Mouse (Mus musculus) testis, adult 2 months (tissue): ENCODE data around the gene Gm6993. TPM values are rescaled to one million over a fixed set of nuclear protein-coding genes. Genes with fewer than 3 reads are reported as not detected.

Experiments
- H3K27ac ChIP-seq: fragments of 200-500 bp; 2 replicates; pipeline ENCODE4 v1.5.1; 2012; ENCODE audit warnings: low read depth, low read length; ENCODE audit not compliant: control insufficient read depth, insufficient read depth
- H3K27me3 ChIP-seq: fragments of 200-500 bp; 2 replicates; pipeline ENCODE4 v1.6.1; 2012; ENCODE audit warnings: mild to moderate bottlenecking, low read length, moderate library complexity; ENCODE audit not compliant: control insufficient read depth, insufficient read depth
- H3K36me3 ChIP-seq: fragments of 200-500 bp; 2 replicates; pipeline ENCODE4 v1.6.1; 2012; ENCODE audit warnings: mild to moderate bottlenecking, low read length; ENCODE audit not compliant: control insufficient read depth, insufficient read depth
- H3K4me1 ChIP-seq: fragments of 200-500 bp; 2 replicates; pipeline ENCODE4 v1.6.1; 2012; ENCODE audit warnings: low read length; ENCODE audit not compliant: control insufficient read depth, insufficient read depth
- H3K4me3 ChIP-seq: fragments of 200-500 bp; 2 replicates; pipeline ENCODE4 v1.5.1; 2012; ENCODE audit warnings: low read depth, mild to moderate bottlenecking, low read length, moderate library complexity, mixed read lengths; ENCODE audit not compliant: control insufficient read depth
- CTCF ChIP-seq: fragments of 200-500 bp; IDR thresholded peaks from 2 replicates; pipeline ENCODE4 v1.5.1; 2012; ENCODE audit warnings: low read depth, mild to moderate bottlenecking, inconsistent platforms, low read length, moderate library complexity; ENCODE audit not compliant: control insufficient read depth, insufficient read depth, insufficient replicate concordance
- POLR2A ChIP-seq: fragments of 200-500 bp; IDR thresholded peaks from 2 replicates; pipeline ENCODE4 v1.6.1; 2012; ENCODE audit warnings: low read depth, mild to moderate bottlenecking, inconsistent platforms, low read length, moderate library complexity; ENCODE audit not compliant: control insufficient read depth
- polyA plus RNA-seq: library from polyadenylated mRNA; depleted of rRNA; stranded (reverse); fragments of >200 nt; gene quantifications from 2 replicates; pipeline ENCODE4 v1.2.3, GENCODE M21; 2012; rRNA removed

The Gm6993 gene
- polyA plus RNA-seq, 1 experiment, result not detected

DNA sequence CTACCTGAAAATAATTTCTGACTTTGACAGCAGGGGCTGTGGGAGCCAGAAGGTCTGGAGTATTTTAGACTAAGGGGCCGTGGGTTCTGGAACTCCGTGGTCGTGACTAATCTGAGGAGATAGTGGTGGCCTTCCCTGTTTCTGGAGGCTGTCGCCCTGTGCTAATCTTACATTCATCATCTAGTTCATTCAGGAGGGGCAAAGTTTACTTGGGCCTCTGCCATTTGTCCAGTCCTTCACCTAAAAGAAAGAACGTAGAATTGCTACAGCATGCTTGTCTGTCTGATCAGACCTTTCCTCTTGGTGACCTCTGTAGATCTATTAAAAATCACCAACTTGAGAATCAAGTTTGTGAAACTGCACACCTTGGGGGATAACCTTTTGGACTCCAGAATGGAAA is 41.7 kb downstream of the Gm6993 start:
- Histone ChIP-seq H3K27ac (no peak overlapping the region), H3K36me3 (no peaks in the 10 kb centered on the region), H3K4me3 (no peak overlapping the region), H3K4me1 (no peaks in the 10 kb centered on the region), H3K27me3 (no peaks in the 10 kb centered on the region)
- TF ChIP-seq CTCF (no peak), POLR2A (no peak)

GRCm38 (mm10) chr12:31283131-31283530 is 42.6 kb downstream of the Gm6993 start:
- Histone ChIP-seq H3K4me3 (no peak overlapping the region), H3K27me3 (no peaks in the 10 kb centered on the region), H3K36me3 (no peaks in the 10 kb centered on the region), H3K27ac (no peak overlapping the region), H3K4me1 (no peaks in the 10 kb centered on the region)
- TF ChIP-seq CTCF (no peak), POLR2A (no peak)

DNA sequence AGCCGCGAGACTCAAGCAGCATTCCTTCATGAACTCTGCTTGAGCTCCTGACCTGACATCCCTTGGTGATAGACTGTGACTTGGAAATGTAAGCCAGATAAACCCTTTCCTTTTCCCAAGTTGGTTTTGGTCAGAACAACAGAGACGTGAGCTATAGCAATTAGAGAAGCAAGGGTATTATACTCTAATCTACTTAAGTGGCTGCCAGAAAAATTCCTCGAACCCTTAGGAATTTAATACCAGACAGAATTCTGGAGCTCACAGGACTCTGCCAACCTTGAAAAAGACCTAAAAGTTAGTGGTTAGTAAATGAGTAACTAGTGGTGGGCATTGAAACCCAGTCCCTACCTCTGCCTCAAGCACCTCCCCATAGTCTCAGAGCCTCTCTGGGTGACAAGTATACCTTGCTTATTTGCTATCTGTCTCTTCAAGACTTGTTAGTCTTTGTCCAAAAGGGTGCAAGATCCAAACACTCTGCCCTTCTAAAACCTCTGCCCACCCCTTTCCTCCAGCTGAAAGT is 43.1 kb downstream of the Gm6993 start:
- no peaks in the 10 kb centered on the region for H3K4me1 ChIP-seq
- H3K36me3 ChIP-seq, result no peaks in the 10 kb centered on the region
- TF ChIP-seq POLR2A (no peak), CTCF (no peak)
- H3K27ac ChIP-seq, result no peak overlapping the region
- H3K4me3 ChIP-seq, result no peak overlapping the region
- no peaks in the 10 kb centered on the region for H3K27me3 ChIP-seq

- Histone ChIP-seq H3K27ac (no peak overlapping the region), H3K36me3 (no peaks in the 10 kb centered on the region), H3K4me3 (no peak overlapping the region), H3K4me1 (0 out of 2 replicates have a peak, but pooled peaks cover 2% of the 10 kb centered on the region), H3K27me3 (no peaks in the 10 kb centered on the region)
- TF ChIP-seq CTCF, result no peak
- TF ChIP-seq POLR2A, result no peak
Observed at GRCm38 (mm10) chr12:31289046-31289445, 48.5 kb downstream of the Gm6993 start.

Other genes starting within 250 kb of the Gm6993 start
- gene Fam110c, start 166.9 kb upstream of the Gm6993 start, polyA plus RNA-seq, result 0.41 and 0.62 TPM in 2 replicates
- 3.2 and 3.8 TPM in 2 replicates for gene Lamb1, start 24.5 kb downstream of the Gm6993 start, polyA plus RNA-seq
- 18.9 and 24.4 TPM in 2 replicates for gene Dld, start 110.7 kb downstream of the Gm6993 start, polyA plus RNA-seq
- gene Slc26a3, start 150.1 kb downstream of the Gm6993 start, polyA plus RNA-seq, result 0.07 and 0.45 TPM in 2 replicates